Mouse (Mus musculus) heart, embryonic 13.5 days (tissue): ENCODE measurements around the gene Acmsd. TPM values are rescaled to one million over a fixed set of nuclear protein-coding genes. Genes with fewer than 3 reads are reported as not detected.

Experiments used
- ATAC-seq: fragments of 200-750 bp; cut with Nextera tagmentation; 2 replicates; pipeline ENCODE4 v1.8.0; 2017; ENCODE audit warnings: moderate TSS enrichment; ENCODE audit not compliant: insufficient number of reproducible peaks, low FRiP score, low TSS enrichment; ENCODE audit errors: extremely low read depth
- H3K27ac ChIP-seq: fragments of 300-500 bp; sonication (generic); replicated peaks from 2 replicates; pipeline ENCODE4 v1.5.1; 2015; ENCODE audit warnings: moderate library complexity, mild to moderate bottlenecking, inconsistent platforms
- H3K27me3 ChIP-seq: fragments of 300-500 bp; sonication (generic); replicated peaks from 2 replicates; pipeline ENCODE4 v1.6.1; 2015; ENCODE audit warnings: mild to moderate bottlenecking, inconsistent platforms
- H3K36me3 ChIP-seq: fragments of 300-500 bp; sonication (generic); 2 replicates; pipeline ENCODE4 v1.6.1; 2015; ENCODE audit warnings: mild to moderate bottlenecking, inconsistent platforms
- H3K4me1 ChIP-seq: fragments of 300-500 bp; sonication (generic); 2 replicates; pipeline ENCODE4 v1.6.1; 2015; ENCODE audit warnings: inconsistent platforms
- H3K4me2 ChIP-seq: fragments of 300-500 bp; sonication (generic); 2 replicates; pipeline ENCODE4 v1.6.1; 2015; ENCODE audit warnings: inconsistent platforms, mild to moderate bottlenecking, moderate library complexity
- H3K4me3 ChIP-seq: fragments of 300-500 bp; sonication (generic); 2 replicates; pipeline ENCODE4 v1.5.1; 2015; ENCODE audit warnings: moderate library complexity, mild to moderate bottlenecking, inconsistent platforms
- H3K9ac ChIP-seq: fragments of 300-500 bp; sonication (generic); 2 replicates; pipeline ENCODE4 v1.6.1; 2015; ENCODE audit warnings: inconsistent platforms, mild to moderate bottlenecking, moderate library complexity
- H3K9me3 ChIP-seq: fragments of 300-500 bp; sonication (generic); 2 replicates; pipeline ENCODE4 v1.6.1; 2016; ENCODE audit warnings: inconsistent platforms
- WGBS: fragments of 180-500 bp; shearing (Covaris S2); methylation state at CpG from one replicate; pipeline ENCODE4 v1.1.7; 2015; ENCODE audit warnings: mixed read lengths; 5-methylcytosine and 5-hydroxymethylcytosine counted together
- polyA plus RNA-seq: library from polyadenylated mRNA; unstranded; fragments of >200 nt; fragmentation: Nextera tagmentation; extraction: Ambion mirVana; gene quantifications from 2 replicates; pipeline ENCODE4 v1.2.1, GENCODE M21; 2015

Gene Acmsd
- 0.49 and 0.56 TPM in 2 replicates for polyA plus RNA-seq

- no peak within 1 kb of the TSS for H3K4me3 ChIP-seq
- H3K36me3 ChIP-seq = no peaks in the 10 kb centered on the region
- H3K9ac ChIP-seq = no peak within 1 kb of the TSS
- 77% methylated on average over 4 of the region's 4 CpGs for WGBS
- no peaks in the 10 kb centered on the region for H3K27me3 ChIP-seq
- H3K27ac ChIP-seq = no peak within 1 kb of the TSS
- H3K9me3 ChIP-seq = no peaks in the 10 kb centered on the region
- H3K4me2 ChIP-seq = no peak within 1 kb of the TSS
- peaks cover 8% of the 10 kb centered on the region for H3K4me1 ChIP-seq
- no peak for ATAC-seq
Measured at GRCm38 (mm10) chr1:127729096-127729495, at the start of gene Acmsd. Gene Acmsd, plus strand, starts transcription at chr1:127729413.

DNA sequence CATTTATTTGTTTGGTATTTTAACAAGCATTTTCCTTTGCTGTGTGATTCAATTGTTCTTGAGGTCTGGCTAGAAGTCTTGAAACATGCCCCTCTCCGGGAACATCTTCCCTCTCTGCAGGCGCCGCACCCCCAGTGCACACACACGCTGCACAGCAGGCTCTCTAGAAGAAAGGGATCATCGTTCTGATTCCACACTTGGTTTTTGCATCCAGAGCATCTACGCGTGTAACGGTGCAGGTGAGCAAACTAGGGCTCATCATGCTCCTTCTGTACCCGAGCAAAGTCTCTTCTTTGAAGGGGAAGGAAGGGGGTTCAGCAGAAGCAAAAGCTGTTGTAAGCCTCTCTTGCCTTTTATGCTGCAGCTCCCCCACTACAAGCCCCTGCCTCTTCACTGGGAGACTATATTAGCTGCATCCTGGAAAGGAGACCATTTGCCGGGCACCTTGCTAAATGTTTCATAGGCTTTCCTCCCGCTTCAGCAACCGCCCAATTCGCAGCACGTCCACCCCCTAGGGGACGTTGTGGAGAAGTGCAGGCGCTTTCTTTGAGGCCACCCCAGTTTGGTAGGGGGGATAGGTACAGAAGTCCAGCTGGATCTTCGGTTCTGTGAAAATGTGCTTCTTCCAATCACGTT lies 49.6 kb upstream of the Acmsd start, which contains the start of gene Tmem163:
TSS of gene Tmem163 (minus strand) at position 51 of the 636 bp plus-strand sequence.
- H3K9me3 ChIP-seq = 0 out of 2 replicates have a peak, but pooled peaks cover 3% of the 10 kb centered on the region
- H3K27ac ChIP-seq = no peak within 1 kb of the TSS
- no peaks in the 10 kb centered on the region for H3K36me3 ChIP-seq
- peaks cover 15% of the 10 kb centered on the region for H3K4me1 ChIP-seq
- H3K27me3 ChIP-seq = peaks cover 68% of the 10 kb centered on the region
- no peak within 1 kb of the TSS for H3K9ac ChIP-seq
- no peak for ATAC-seq
- H3K4me2 ChIP-seq = peak within 1 kb of the TSS; percentile 99
- H3K4me3 ChIP-seq = peak within 1 kb of the TSS; percentile 72
- WGBS = 31% methylated on average over 18 of the region's 18 CpGs

- H3K9me3 ChIP-seq = no peaks in the 10 kb centered on the region
- no peak overlapping the region for H3K9ac ChIP-seq
- no peak overlapping the region for H3K4me2 ChIP-seq
- no peak for ATAC-seq
- H3K27ac ChIP-seq = no peak overlapping the region
- H3K36me3 ChIP-seq = no peaks in the 10 kb centered on the region
- 19% methylated on average over 2 of the region's 2 CpGs for WGBS
- H3K27me3 ChIP-seq = no peaks in the 10 kb centered on the region
- H3K4me1 ChIP-seq = peaks cover 16% of the 10 kb centered on the region; the same call in 1 of the 2 replicates
- H3K4me3 ChIP-seq = no peak overlapping the region
Measured at GRCm38 (mm10) chr1:127696533-127696932, 32.7 kb upstream of the Acmsd start.

DNA sequence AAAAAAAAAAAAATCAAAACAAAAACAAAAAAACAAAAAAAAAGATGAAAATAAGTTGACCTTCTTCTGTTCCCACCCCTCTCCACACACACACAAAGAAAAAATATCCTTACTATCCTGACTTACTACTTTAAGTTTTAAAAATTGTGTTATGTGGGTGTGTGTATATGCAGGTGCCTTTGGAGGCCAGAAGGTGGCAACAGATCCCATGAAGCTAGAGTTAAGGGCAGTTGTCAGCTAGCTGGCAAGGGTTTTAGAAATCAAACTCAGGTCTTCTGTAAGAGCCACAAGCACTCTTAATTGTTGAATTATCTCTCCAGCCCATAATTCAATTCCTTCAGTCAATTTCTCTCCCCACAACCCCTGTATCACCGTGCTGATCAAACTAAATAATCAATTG lies 27.0 kb upstream of the Acmsd start:
- Histone ChIP-seq H3K36me3 (no peaks in the 10 kb centered on the region), H3K9ac (no peak overlapping the region), H3K27ac (no peak overlapping the region), H3K4me2 (no peak overlapping the region), H3K4me3 (no peak overlapping the region), H3K9me3 (no peaks in the 10 kb centered on the region), H3K27me3 (no peaks in the 10 kb centered on the region), H3K4me1 (no peaks in the 10 kb centered on the region)
- WGBS = 79% methylated on average over 1 of the region's 1 CpGs
- no peak for ATAC-seq

DNA sequence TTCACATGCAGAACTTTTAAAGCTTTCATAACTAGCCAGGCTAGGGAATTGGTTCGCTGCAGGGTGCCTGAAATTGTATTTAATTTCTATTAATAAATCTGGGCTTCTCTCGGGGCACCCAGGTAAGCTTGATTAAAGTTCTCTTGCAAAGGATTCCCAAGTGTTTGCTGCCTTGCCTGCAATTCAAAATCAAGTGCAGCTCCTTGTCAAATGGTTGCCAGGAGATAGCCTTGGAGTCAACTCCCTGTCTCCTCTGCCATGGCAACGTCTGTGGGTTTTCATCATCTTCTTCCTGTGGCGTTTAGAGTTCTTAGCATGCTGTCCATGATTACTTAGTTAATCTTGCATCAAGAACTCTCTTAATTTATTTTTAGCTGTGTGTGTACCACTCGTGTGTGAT lies 22.9 kb upstream of the Acmsd start:
- H3K9ac ChIP-seq = no peak overlapping the region
- H3K27me3 ChIP-seq = no peaks in the 10 kb centered on the region
- 49% methylated on average over 5 of the region's 5 CpGs for WGBS
- no peak overlapping the region for H3K27ac ChIP-seq
- no peaks in the 10 kb centered on the region for H3K36me3 ChIP-seq
- no peaks in the 10 kb centered on the region for H3K4me1 ChIP-seq
- H3K4me2 ChIP-seq = no peak overlapping the region
- no peak overlapping the region for H3K4me3 ChIP-seq
- no peak for ATAC-seq
- no peaks in the 10 kb centered on the region for H3K9me3 ChIP-seq

GRCm38 (mm10) chr1:127716441-127716840 lies 12.8 kb upstream of the Acmsd start:
- no peak overlapping the region for H3K9ac ChIP-seq
- no peaks in the 10 kb centered on the region for H3K36me3 ChIP-seq
- no peak overlapping the region for H3K4me3 ChIP-seq
- H3K9me3 ChIP-seq = no peaks in the 10 kb centered on the region
- ATAC-seq = peak; percentile 31; the same call in 1 of the 2 replicates
- peaks cover 18% of the 10 kb centered on the region for H3K4me1 ChIP-seq
- 40% methylated on average over 8 of the region's 8 CpGs for WGBS
- no peaks in the 10 kb centered on the region for H3K27me3 ChIP-seq
- H3K4me2 ChIP-seq = peak overlapping the region; percentile 36
- peak overlapping the region; percentile 51 for H3K27ac ChIP-seq

GRCm38 (mm10) chr1:127718290-127718689 lies 10.9 kb upstream of the Acmsd start:
- Histone ChIP-seq H3K27me3 (no peaks in the 10 kb centered on the region), H3K27ac (no peak overlapping the region), H3K4me2 (no peak overlapping the region), H3K9ac (no peak overlapping the region), H3K36me3 (no peaks in the 10 kb centered on the region), H3K9me3 (no peaks in the 10 kb centered on the region), H3K4me1 (peaks cover 18% of the 10 kb centered on the region), H3K4me3 (no peak overlapping the region)
- ATAC-seq = no peak
- 78% methylated on average over 1 of the region's 1 CpGs for WGBS

GRCm38 (mm10) chr1:127723596-127723995 lies 5.6 kb upstream of the Acmsd start:
- Histone ChIP-seq H3K9ac (no peak overlapping the region), H3K4me3 (no peak overlapping the region), H3K27me3 (no peaks in the 10 kb centered on the region), H3K36me3 (no peaks in the 10 kb centered on the region), H3K9me3 (no peaks in the 10 kb centered on the region), H3K27ac (no peak overlapping the region), H3K4me2 (no peak overlapping the region), H3K4me1 (no peaks in the 10 kb centered on the region)
- WGBS = 49% methylated on average over 2 of the region's 2 CpGs
- no peak for ATAC-seq

DNA sequence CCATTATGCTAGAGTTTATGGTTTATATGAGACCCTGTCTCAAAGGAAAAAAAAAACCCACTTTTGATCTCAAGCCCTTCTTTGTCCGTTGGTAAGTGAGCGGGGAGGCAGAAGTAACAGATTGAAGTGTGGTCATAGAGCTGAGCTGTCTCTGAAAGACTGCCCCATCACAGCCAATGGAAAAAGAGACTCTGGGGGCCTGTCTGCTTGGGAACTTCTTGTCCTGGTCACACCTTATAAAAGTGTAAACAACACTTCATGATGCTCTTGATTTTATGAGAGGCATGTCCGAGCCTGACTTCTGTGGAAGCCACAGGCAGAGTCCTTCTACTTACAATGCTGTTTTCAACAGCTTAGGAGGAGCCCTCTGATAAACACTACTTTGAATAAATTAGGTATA lies 1.9 kb downstream of the Acmsd start:
- no peak overlapping the region for H3K4me3 ChIP-seq
- H3K27me3 ChIP-seq = no peaks in the 10 kb centered on the region

GRCm38 (mm10) chr1:127732435-127732834 lies 3.2 kb downstream of the Acmsd start:
- no peak overlapping the region for H3K27ac ChIP-seq
- no peaks in the 10 kb centered on the region for H3K36me3 ChIP-seq
- no peaks in the 10 kb centered on the region for H3K9me3 ChIP-seq
- H3K9ac ChIP-seq = no peak overlapping the region
- H3K27me3 ChIP-seq = no peaks in the 10 kb centered on the region
- no peak overlapping the region for H3K4me2 ChIP-seq
- ATAC-seq = no peak
- WGBS = 81% methylated on average over 3 of the region's 3 CpGs
- H3K4me1 ChIP-seq = peaks cover 8% of the 10 kb centered on the region
- no peak overlapping the region for H3K4me3 ChIP-seq

More for the DNA sequence above, 1.9 kb downstream of the Acmsd start:
- Histone ChIP-seq H3K4me2 (no peak overlapping the region), H3K4me1 (peaks cover 8% of the 10 kb centered on the region), H3K9me3 (no peaks in the 10 kb centered on the region), H3K36me3 (no peaks in the 10 kb centered on the region), H3K9ac (no peak overlapping the region), H3K27ac (no peak overlapping the region)
- WGBS = 56% methylated on average over 3 of the region's 3 CpGs
- ATAC-seq = no peak

- H3K9ac ChIP-seq = no peak overlapping the region
- peaks cover 8% of the 10 kb centered on the region for H3K4me1 ChIP-seq
- no peaks in the 10 kb centered on the region for H3K27me3 ChIP-seq
- no peaks in the 10 kb centered on the region for H3K9me3 ChIP-seq
- WGBS = 68% methylated on average over 3 of the region's 3 CpGs
- no peak overlapping the region for H3K27ac ChIP-seq
- ATAC-seq = no peak
- H3K36me3 ChIP-seq = no peaks in the 10 kb centered on the region
- no peak overlapping the region for H3K4me2 ChIP-seq
- H3K4me3 ChIP-seq = no peak overlapping the region
Measured at GRCm38 (mm10) chr1:127732841-127733240, 3.6 kb downstream of the Acmsd start.

- no peaks in the 10 kb centered on the region for H3K27me3 ChIP-seq
- peaks cover 8% of the 10 kb centered on the region for H3K4me1 ChIP-seq
- no peak for ATAC-seq
- no peak overlapping the region for H3K27ac ChIP-seq
- no peaks in the 10 kb centered on the region for H3K36me3 ChIP-seq
- 77% methylated on average over 3 of the region's 3 CpGs for WGBS
- no peak overlapping the region for H3K4me2 ChIP-seq
- no peak overlapping the region for H3K9ac ChIP-seq
- no peaks in the 10 kb centered on the region for H3K9me3 ChIP-seq
- no peak overlapping the region for H3K4me3 ChIP-seq
Measured at GRCm38 (mm10) chr1:127735356-127735755, 6.1 kb downstream of the Acmsd start.
